Mouse (Mus musculus) heart, postnatal 0 days (tissue): ENCODE data around the gene Crygc.

ENCODE experiments used
- CTCF ChIP-seq: IDR thresholded peaks from 2 replicates; pipeline ENCODE4 v1.5.1; 2016; ENCODE audit warnings: antibody characterized with exemption, control low read depth, low read depth
- EP300 ChIP-seq: IDR thresholded peaks from 2 replicates; pipeline ENCODE4 v1.6.1; 2016; ENCODE audit warnings: antibody characterized with exemption, low read depth

GRCm38 (mm10) chr1:65052140-65052539 lies 21.3 kb downstream of the Crygc start:
- TF ChIP-seq CTCF (no peak), EP300 (no peak)
